Mouse (Mus musculus) bone marrow macrophage, adult 2 months (primary cell): Measurements from ENCODE around the gene Syn2.

ENCODE experiments used
- CTCF ChIP-seq: IDR thresholded peaks from 2 replicates; pipeline ENCODE4 v1.5.1; 2012; ENCODE audit warnings: low read depth, mild to moderate bottlenecking, low read length, moderate library complexity
- POLR2A ChIP-seq: IDR thresholded peaks from 2 replicates; pipeline ENCODE4 v1.6.1; 2012; ENCODE audit warnings: mild to moderate bottlenecking, low read depth, low read length, borderline replicate concordance

DNA sequence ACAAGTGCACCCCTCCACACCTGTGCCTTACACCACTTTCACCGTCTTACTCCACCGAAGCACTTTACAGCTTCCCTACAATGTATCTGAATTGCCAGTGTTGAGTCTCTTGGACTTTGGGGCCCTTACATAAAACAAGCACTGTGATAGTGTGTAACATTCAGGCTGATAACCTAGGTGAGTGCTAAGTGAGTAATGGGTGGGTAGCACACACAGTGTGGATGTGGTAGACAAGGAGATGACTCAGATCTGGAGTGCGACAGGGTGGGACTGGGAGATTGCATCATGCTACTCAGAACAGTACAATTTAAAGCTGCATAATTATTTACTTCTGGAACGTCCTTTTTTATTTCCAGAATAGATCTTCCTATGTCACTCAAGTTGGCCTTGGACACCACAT lies 181.1 kb downstream of the Syn2 start:
- TF ChIP-seq CTCF (no peak), POLR2A (no peak)
